Mouse (Mus musculus) liver, embryonic 14.5 days (tissue): ENCODE measurements at regions not wholly inside any gene's neighbourhood (a gene's known extent, or its start where the extent isn't known, plus 50 kb on each side); places are given as distances from the start of the nearest gene placed in this dataset.

Experiments
- CTCF ChIP-seq: IDR thresholded peaks from 2 replicates; pipeline ENCODE4 v1.5.1; 2016; ENCODE audit warnings: antibody characterized with exemption, low read depth, control low read depth
- EP300 ChIP-seq: IDR thresholded peaks from 2 replicates; pipeline ENCODE4 v1.6.1; 2016; ENCODE audit warnings: antibody characterized with exemption, low read depth

DNA sequence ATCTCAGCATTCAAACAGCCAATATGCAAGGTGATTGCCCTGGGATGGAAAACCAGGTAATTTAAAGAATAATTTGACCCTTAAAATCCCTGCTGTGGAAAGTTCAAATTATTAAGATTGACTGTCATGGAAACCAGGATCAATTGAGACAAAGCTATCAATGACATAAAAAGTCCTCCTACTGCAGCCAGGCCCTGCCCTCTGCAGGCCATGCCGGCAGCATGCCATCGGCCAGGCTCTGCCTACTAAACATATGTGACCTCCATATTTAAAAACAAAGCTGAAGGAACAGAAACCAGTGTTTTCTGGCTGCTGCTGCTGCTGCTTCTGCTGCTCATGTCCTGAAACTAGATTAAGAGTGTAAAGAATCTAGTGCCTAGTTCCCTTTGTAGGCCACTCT, 483.6 kb downstream of the Dcdc2c start:
- TF ChIP-seq CTCF: no peak
- TF ChIP-seq EP300: no peak
